Mouse (Mus musculus) ES-CJ7 (cell line): Measurements from ENCODE around the gene Olfr462.
"Not testable (repeated sequence)": the region's sequence is repeated elsewhere in the genome, so short reads cannot be mapped to it uniquely, and the experiment has no call there.

Source experiments
- DNase-seq: peaks from one replicate; pipeline ENCODE4 v3.0.0; 2011; ENCODE audit warnings: low read depth, low spot score

Gene Olfr462

GRCm38 (mm10) chr11:87892168-87892567, at the start of gene Olfr462:
Olfr462 (minus strand) TSS chr11:87892268.
- DNase-seq: no peak

- DNase-seq: no peak
Measured at GRCm38 (mm10) chr11:87935467-87935866, 43.4 kb upstream of the Olfr462 start.

GRCm38 (mm10) chr11:87933731-87934130, 41.7 kb upstream of the Olfr462 start:
- DNase-seq: no peak

GRCm38 (mm10) chr11:87930348-87930747, 38.3 kb upstream of the Olfr462 start:
- DNase-seq: no peak

- DNase-seq: peak; percentile 74
Measured at GRCm38 (mm10) chr11:87920966-87921365, 28.9 kb upstream of the Olfr462 start, which contains the start of gene Olfr464. Olfr464 (minus strand) TSS chr11:87920967.

GRCm38 (mm10) chr11:87920301-87920700, 28.2 kb upstream of the Olfr462 start:
- DNase-seq: no peak

- no peak for DNase-seq
Measured at GRCm38 (mm10) chr11:87916005-87916404, 23.9 kb upstream of the Olfr462 start.

GRCm38 (mm10) chr11:87904331-87904730, 12.3 kb upstream of the Olfr462 start:
- DNase-seq: no peak

GRCm38 (mm10) chr11:87897287-87897686, 5.2 kb upstream of the Olfr462 start, which contains the start of gene Olfr463:
Olfr463 (minus strand) TSS chr11:87897387.
- DNase-seq: no peak

GRCm38 (mm10) chr11:87884856-87885255, 7.2 kb downstream of the Olfr462 start:
- no peak for DNase-seq

- peak; percentile 65 for DNase-seq
Measured at GRCm38 (mm10) chr11:87883493-87883892, 8.6 kb downstream of the Olfr462 start.

- DNase-seq: no peak
Measured at GRCm38 (mm10) chr11:87881714-87882113, 10.4 kb downstream of the Olfr462 start.

GRCm38 (mm10) chr11:87879826-87880225, 12.2 kb downstream of the Olfr462 start:
- no peak for DNase-seq

GRCm38 (mm10) chr11:87875436-87875835, 16.6 kb downstream of the Olfr462 start, which contains the start of gene Epx:
Epx (minus strand) TSS chr11:87875536.
- no peak for DNase-seq

- no peak for DNase-seq
Measured at GRCm38 (mm10) chr11:87871766-87872165, 20.3 kb downstream of the Olfr462 start.

GRCm38 (mm10) chr11:87870096-87870495, 22.0 kb downstream of the Olfr462 start:
- DNase-seq: peak; percentile 68

- DNase-seq: not testable (repeated sequence)
Measured at GRCm38 (mm10) chr11:87866891-87867290, 25.2 kb downstream of the Olfr462 start.

- DNase-seq: no peak
Measured at GRCm38 (mm10) chr11:87862805-87863204, 29.3 kb downstream of the Olfr462 start.

GRCm38 (mm10) chr11:87860426-87860825, 31.6 kb downstream of the Olfr462 start:
- DNase-seq: no peak

GRCm38 (mm10) chr11:87859273-87859672, 32.8 kb downstream of the Olfr462 start:
- no peak for DNase-seq

GRCm38 (mm10) chr11:87854550-87854949, 37.5 kb downstream of the Olfr462 start:
- no peak for DNase-seq

- DNase-seq: peak; percentile 16
Measured at GRCm38 (mm10) chr11:87853597-87853954, 38.5 kb downstream of the Olfr462 start.

- DNase-seq: peak; percentile 94
Measured at GRCm38 (mm10) chr11:87852690-87853596, 39.1 kb downstream of the Olfr462 start, which contains the start of gene Mks1. Mks1 (plus strand) TSS chr11:87853215.
